Mouse (Mus musculus) frontal cortex, postnatal 10 days (tissue): ENCODE data around the gene Zfp90.

Experiments
- DNase-seq, 2 experiments: peaks; one replicate each; pipeline ENCODE4 v3.0.0; 2022; ENCODE audit warnings: low spot score in 2 of 2, mixed read lengths in 1 of 2

Zfp90 gene

DNA sequence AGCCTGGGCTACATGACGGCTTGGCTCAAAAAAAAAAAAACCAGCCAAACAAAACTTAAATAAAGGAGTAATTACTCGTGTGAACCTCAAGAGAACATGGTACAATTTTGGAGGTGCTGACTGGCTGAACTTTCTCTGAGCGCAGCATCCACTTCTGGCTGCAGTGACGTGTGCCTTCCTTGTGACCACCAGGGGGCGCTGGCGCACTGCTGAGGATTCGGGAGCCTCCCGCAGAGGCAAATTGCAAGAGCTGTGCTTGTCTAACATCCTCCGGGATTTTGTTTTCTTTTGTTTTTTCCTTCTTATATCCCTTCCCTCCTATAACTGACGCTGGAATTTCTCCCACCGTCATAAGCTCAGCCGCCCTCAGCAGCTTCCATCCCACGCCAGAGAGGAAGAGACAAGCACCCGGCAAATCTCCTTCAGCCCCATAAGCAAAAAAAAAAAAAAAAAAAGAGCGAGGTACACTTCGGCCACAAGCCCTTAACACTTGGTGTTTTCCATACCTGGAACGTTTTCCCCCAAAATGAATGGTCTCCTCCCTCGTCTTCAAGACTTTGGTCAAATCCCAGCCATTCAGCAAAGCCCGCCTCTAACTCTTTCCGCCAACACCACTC is 17.9 kb downstream of the Zfp90 start:
- peak; percentile 65 to 83 for DNase-seq

- no peak for DNase-seq
Observed at GRCm38 (mm10) chr8:106433667-106434066, 18.5 kb downstream of the Zfp90 start.

DNA sequence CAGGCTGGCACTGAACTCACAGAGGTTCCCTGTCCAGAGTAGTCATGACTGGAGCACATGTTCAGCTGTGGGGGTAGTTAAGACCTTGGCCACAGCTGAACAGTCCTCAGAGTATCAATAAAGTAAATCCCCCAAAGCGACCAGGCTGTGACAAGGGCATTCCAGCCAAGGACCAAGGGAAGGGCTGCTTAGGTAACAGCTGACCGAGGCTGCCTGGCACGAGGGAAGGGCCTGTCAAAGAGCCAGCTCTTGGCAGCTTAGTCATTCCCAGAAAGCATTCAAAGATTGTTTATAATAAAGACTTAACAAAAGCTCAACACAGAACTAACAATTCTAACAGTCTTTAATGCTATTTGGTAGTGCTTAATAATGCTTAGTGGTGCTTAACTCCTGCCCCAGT is 22.7 kb downstream of the Zfp90 start:
- DNase-seq, result no peak

- DNase-seq, result no peak
Observed at GRCm38 (mm10) chr8:106440146-106440545, 25.0 kb downstream of the Zfp90 start.

DNA sequence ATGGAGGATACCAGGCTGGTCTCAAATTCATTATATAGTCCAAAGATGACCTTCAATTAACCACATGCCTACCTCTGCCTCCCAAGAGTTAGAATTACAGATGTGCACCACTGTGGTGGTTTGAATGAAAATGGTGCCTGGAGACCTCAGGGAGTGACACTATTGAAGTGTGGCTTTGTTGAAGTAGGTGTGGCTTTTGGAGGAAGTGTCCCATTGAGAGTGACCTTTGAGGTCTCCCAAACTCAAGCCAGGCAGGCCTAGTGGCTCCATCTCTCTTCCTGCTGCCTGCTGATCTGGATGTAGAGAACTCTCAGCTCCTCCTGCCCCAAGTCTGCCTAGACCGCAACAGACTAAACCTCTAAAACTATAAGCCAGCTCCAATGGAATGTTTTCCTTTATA is 27.6 kb downstream of the Zfp90 start:
- DNase-seq, result no peak

- no peak for DNase-seq
Observed at GRCm38 (mm10) chr8:106451301-106452085, 36.4 kb downstream of the Zfp90 start.

- no peak for DNase-seq
Observed at GRCm38 (mm10) chr8:106452701-106453481, 37.8 kb downstream of the Zfp90 start.

DNA sequence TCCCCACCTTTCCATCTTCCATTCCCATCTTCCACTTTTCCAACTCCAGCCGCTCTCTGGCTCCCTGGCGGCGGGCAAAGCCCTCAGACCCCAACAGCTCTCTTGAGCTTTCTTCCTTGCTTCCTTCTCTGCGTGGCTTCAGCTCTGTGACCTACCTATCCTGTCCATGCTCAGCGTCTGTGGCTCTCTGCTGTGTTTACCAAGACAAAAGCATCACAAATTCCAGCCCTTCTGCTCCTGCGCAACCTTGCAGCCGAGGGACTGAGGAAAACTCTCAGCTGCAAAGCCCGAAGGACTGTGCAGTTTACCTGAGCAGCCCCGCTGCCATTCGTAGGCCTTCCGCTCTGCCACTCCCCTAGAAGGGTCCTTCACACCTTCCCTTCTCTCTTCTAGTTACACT is 38.9 kb downstream of the Zfp90 start:
- DNase-seq, result no peak

DNA sequence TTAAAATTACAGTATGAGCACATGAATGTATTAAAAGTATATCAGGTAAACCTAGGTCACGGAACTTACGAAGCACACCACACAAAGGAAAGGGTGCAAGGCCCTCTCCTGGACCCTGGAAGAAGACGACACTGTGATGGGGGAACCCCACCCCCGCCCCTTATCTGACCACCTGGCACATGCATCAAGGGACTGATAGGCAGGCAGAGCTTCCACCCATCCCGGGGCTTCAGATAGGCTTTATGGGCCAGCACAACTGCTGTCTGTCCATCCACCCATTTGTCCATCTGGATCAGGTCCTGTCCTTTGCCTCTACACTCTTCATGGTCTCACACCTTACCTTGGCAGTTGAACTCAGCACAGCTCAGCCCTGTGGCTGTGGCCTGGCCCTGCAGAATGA is 47.0 kb downstream of the Zfp90 start:
- DNase-seq, result no peak

- no peak for DNase-seq
Observed at GRCm38 (mm10) chr8:106463795-106464194, 48.7 kb downstream of the Zfp90 start.

DNA sequence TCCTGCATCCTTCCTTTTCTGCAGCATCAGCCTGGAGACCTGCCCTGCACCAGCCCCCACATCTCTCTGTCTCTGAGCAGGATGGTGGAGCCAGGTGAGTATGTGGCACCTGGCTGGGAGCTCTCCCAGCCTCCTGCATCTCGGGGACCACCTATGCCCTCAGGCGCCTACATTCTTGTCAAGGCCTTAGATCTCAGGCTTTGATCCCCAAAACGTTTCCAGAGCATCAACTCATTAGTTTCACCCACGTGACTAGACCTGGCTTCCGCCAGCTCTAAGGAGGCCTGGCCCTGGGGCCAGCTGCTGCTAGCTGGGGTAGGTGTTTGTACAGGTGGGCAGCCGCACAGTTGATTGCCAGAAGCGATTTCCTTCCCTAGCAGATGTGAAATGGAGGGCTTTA is 54.4 kb downstream of the Zfp90 start:
- DNase-seq, result no peak

DNA sequence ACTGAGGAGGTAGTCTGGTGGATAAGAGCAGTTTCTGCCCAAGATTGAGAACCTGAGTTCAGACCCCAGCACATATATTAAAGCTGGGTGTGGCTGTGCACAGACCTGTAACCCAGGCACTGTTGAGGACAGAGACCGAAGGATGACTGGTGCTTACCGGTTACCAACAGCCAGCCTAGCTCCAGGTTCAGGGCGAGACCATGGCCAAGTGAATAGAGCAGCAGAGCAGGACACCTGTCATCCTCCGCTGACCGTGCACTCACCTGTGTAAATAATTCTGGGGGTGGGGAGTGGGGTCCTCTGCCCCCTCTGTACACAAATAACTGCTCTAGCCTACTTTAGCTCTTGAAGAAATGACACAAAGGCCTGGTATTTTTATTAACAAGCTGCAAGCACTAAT is 58.9 kb downstream of the Zfp90 start:
- no peak for DNase-seq
